Mouse (Mus musculus) MEL (cell line): ENCODE measurements around the gene C1qb. TPM values are rescaled to one million over a fixed set of nuclear protein-coding genes. Genes with fewer than 3 reads are reported as not detected.

Experiments used
- DNase-seq: peaks from one replicate; pipeline ENCODE4 v3.0.0; 2011; ENCODE audit warnings: low read depth, low spot score
- H3K27ac ChIP-seq: 2 replicates; pipeline ENCODE4 v1.5.1; 2012; ENCODE audit warnings: low read depth, mild to moderate bottlenecking, control low read depth, low read length, moderate library complexity; ENCODE audit not compliant: control insufficient read depth
- H3K27me3 ChIP-seq, 2 experiments: fragments of 150-350 bp in 1 of 2; sonication (generic) in 1 of 2; 2 replicates each; pipeline ENCODE4 v1.6.1; 2012; ENCODE audit warnings: low read length in 2 of 2, mild to moderate bottlenecking in 2 of 2, improper control_type of control experiment in 1 of 2, moderate library complexity in 1 of 2; ENCODE audit not compliant: insufficient read depth in 2 of 2, control insufficient read depth in 1 of 2
- H3K36me3 ChIP-seq, 2 experiments: 2 replicates each; pipeline ENCODE4 v1.6.1; 2012 to 2014; ENCODE audit warnings: low read length in 2 of 2, improper control_type of control experiment in 1 of 2, inconsistent platforms in 1 of 2, mild to moderate bottlenecking in 1 of 2; ENCODE audit not compliant: insufficient read depth in 2 of 2, control insufficient read depth in 1 of 2
- H3K4me1 ChIP-seq, 2 experiments: fragments of 150-350 bp in 1 of 2; sonication (generic) in 1 of 2; 2 replicates each; pipeline ENCODE4 v1.6.1; 2012; ENCODE audit warnings: low read length in 2 of 2, improper control_type of control experiment in 1 of 2, mild to moderate bottlenecking in 1 of 2; ENCODE audit not compliant: insufficient read depth in 2 of 2, control insufficient read depth in 1 of 2
- H3K4me3 ChIP-seq, 2 experiments: fragments of 150-350 bp in 1 of 2; sonication (generic) in 1 of 2; 2 replicates each; pipeline ENCODE4 v1.5.1; 2012; ENCODE audit warnings: low read depth in 2 of 2, low read length in 2 of 2, mild to moderate bottlenecking in 2 of 2, moderate library complexity in 2 of 2, control low read depth in 1 of 2, improper control_type of control experiment in 1 of 2; ENCODE audit not compliant: control insufficient read depth in 1 of 2, insufficient read depth in 1 of 2
- H3K79me2 ChIP-seq: 2 replicates; pipeline ENCODE4 v1.6.1; 2012; ENCODE audit warnings: mild to moderate bottlenecking, low read length, moderate library complexity; ENCODE audit not compliant: control insufficient read depth, poor library complexity, insufficient read depth
- H3K9ac ChIP-seq: 2 replicates; pipeline ENCODE4 v1.6.1; 2012; ENCODE audit warnings: low read depth, mild to moderate bottlenecking, control low read depth, low read length, moderate library complexity; ENCODE audit not compliant: control insufficient read depth, poor library complexity, severe bottlenecking
- H3K9me3 ChIP-seq: fragments of 150-350 bp; sonication (generic); replicated peaks from 2 replicates; pipeline ENCODE4 v1.6.1; 2012; ENCODE audit warnings: mild to moderate bottlenecking, low read length, improper control_type of control experiment, moderate library complexity; ENCODE audit not compliant: insufficient read depth
- CTCF ChIP-seq, 3 experiments: IDR thresholded peaks in 2 of 3; conservative IDR thresholded peaks in 1 of 3; 2 replicates each; pipeline ENCODE4 v1.5.1; 2011 to 2012; ENCODE audit warnings: low read length in 3 of 3, low read depth in 2 of 3, mild to moderate bottlenecking in 2 of 3, improper control_type of control experiment in 1 of 3, inconsistent platforms in 1 of 3, mixed read lengths in 1 of 3, moderate library complexity in 1 of 3; ENCODE audit not compliant: control insufficient read depth in 1 of 3, insufficient read depth in 1 of 3, poor library complexity in 1 of 3, severe bottlenecking in 1 of 3
- E2F4 ChIP-seq: IDR thresholded peaks from 2 replicates; pipeline ENCODE4 v1.6.1; 2011; ENCODE audit warnings: low read depth, low read length, improper control_type of control experiment, borderline replicate concordance
- ELF1 ChIP-seq: IDR thresholded peaks from 2 replicates; pipeline ENCODE4 v1.6.1; 2014; ENCODE audit warnings: low read depth, mild to moderate bottlenecking, inconsistent platforms, low read length, improper control_type of control experiment, moderate library complexity
- EP300 ChIP-seq, 2 experiments: IDR thresholded peaks; 2 replicates each; pipeline ENCODE4 v1.6.1; 2011; ENCODE audit warnings: improper control_type of control experiment in 2 of 2, low read length in 2 of 2, low read depth in 1 of 2, mild to moderate bottlenecking in 1 of 2
- ETS1 ChIP-seq: IDR thresholded peaks from 2 replicates; pipeline ENCODE4 v1.6.1; 2012; ENCODE audit warnings: low read depth, mild to moderate bottlenecking, inconsistent platforms, low read length, improper control_type of control experiment, moderate library complexity
- GATA1 ChIP-seq: IDR thresholded peaks from 2 replicates; pipeline ENCODE4 v1.6.1; 2011; ENCODE audit warnings: low read depth, low read length, improper control_type of control experiment
- HCFC1 ChIP-seq: IDR thresholded peaks from 2 replicates; pipeline ENCODE4 v1.6.1; 2012; ENCODE audit warnings: low read depth, mild to moderate bottlenecking, inconsistent platforms, low read length, improper control_type of control experiment, moderate library complexity
- MAFK ChIP-seq: IDR thresholded peaks from 2 replicates; pipeline ENCODE4 v1.6.1; 2011; ENCODE audit warnings: low read depth, mild to moderate bottlenecking, low read length, improper control_type of control experiment, borderline replicate concordance
- MAX ChIP-seq: IDR thresholded peaks from 2 replicates; pipeline ENCODE4 v1.6.1; 2011; ENCODE audit warnings: low read length, improper control_type of control experiment
- MXI1 ChIP-seq: IDR thresholded peaks from 2 replicates; pipeline ENCODE4 v1.6.1; 2011; ENCODE audit warnings: mild to moderate bottlenecking, low read depth, low read length, improper control_type of control experiment
- NELFE ChIP-seq: IDR thresholded peaks from 2 replicates; pipeline ENCODE4 v1.6.1; 2011; ENCODE audit warnings: low read depth, low read length, improper control_type of control experiment
- NRF1 ChIP-seq: IDR thresholded peaks from 2 replicates; pipeline ENCODE4 v1.6.1; 2014; ENCODE audit warnings: low read depth, mild to moderate bottlenecking, inconsistent platforms, low read length, improper control_type of control experiment, moderate library complexity; ENCODE audit not compliant: poor library complexity, insufficient read depth, severe bottlenecking
- POLR2A ChIP-seq, 2 experiments: IDR thresholded peaks; 2 replicates each; pipeline ENCODE4 v1.6.1; 2011 to 2012; ENCODE audit warnings: low read length in 2 of 2, mild to moderate bottlenecking in 2 of 2, control low read depth in 1 of 2, improper control_type of control experiment in 1 of 2, low read depth in 1 of 2, moderate library complexity in 1 of 2; ENCODE audit not compliant: control insufficient read depth in 1 of 2, insufficient read depth in 1 of 2, poor library complexity in 1 of 2
- RAD21 ChIP-seq: IDR thresholded peaks from 2 replicates; pipeline ENCODE4 v1.6.1; 2011; ENCODE audit warnings: mild to moderate bottlenecking, low read depth, low read length, improper control_type of control experiment
- SIN3A ChIP-seq: IDR thresholded peaks from 2 replicates; pipeline ENCODE4 v1.6.1; 2012; ENCODE audit warnings: low read length, improper control_type of control experiment, inconsistent platforms
- USF1 ChIP-seq: IDR thresholded peaks from 2 replicates; pipeline ENCODE4 v1.6.1; 2014; ENCODE audit warnings: low read depth, mild to moderate bottlenecking, inconsistent platforms, low read length, improper control_type of control experiment, moderate library complexity
- USF2 ChIP-seq, 2 experiments: IDR thresholded peaks; 2 replicates each; pipeline ENCODE4 v1.6.1; 2011 to 2012; ENCODE audit warnings: improper control_type of control experiment in 2 of 2, low read length in 2 of 2, borderline replicate concordance in 1 of 2, inconsistent platforms in 1 of 2, low read depth in 1 of 2, mild to moderate bottlenecking in 1 of 2; ENCODE audit not compliant: insufficient read depth in 1 of 2
- ZKSCAN1 ChIP-seq: IDR thresholded peaks from 2 replicates; pipeline ENCODE4 v1.6.1; 2012; ENCODE audit warnings: low read depth, mild to moderate bottlenecking, inconsistent platforms, low read length, improper control_type of control experiment, moderate library complexity
- polyA plus RNA-seq, 2 experiments: library from polyadenylated mRNA; stranded (reverse) in 1 of 2; unstranded in 1 of 2; fragments of >175 nt in 1 of 2; fragments of >200 nt in 1 of 2; gene quantifications; 2 replicates each; pipeline versions ENCODE4 v1.2.1 to v1.2.4; 2012; ENCODE audit warnings: low replicate concordance in 2 of 2, low read depth in 1 of 2; ENCODE audit not compliant: insufficient read length in 2 of 2, insufficient read depth in 1 of 2, missing spikeins in 1 of 2
- total RNA-seq: library from RNA; depleted of rRNA; stranded (reverse); fragments of 300-350 nt; gene quantifications from 2 replicates; pipeline ENCODE4 v1.2.3, GENCODE M21; 2012

The C1qb gene
- total and polyA plus RNA-seq, 3 experiments, result not detected

- Histone ChIP-seq H3K9ac (no peak overlapping the region), H3K27ac (no peak overlapping the region), H3K36me3 (no peaks in the 10 kb centered on the region), H3K9me3 (no peaks in the 10 kb centered on the region), H3K79me2 (no peaks in the 10 kb centered on the region), H3K4me1 (no peaks in the 10 kb centered on the region), H3K27me3 (no peaks in the 10 kb centered on the region; a peak in 1 of 4 replicates), H3K4me3 (no peak overlapping the region)
- no peak for DNase-seq
- TF ChIP-seq E2F4 (no peak), POLR2A (IDR thresholded peaks at IDR 0.05; ENCODE audit: control insufficient read depth in 1 of 2, insufficient read depth in 1 of 2, low read depth in 1 of 2, low read length in 2 of 2, poor library complexity in 1 of 2) (no peak), USF1 (no peak), EP300 (IDR thresholded peaks at IDR 0.05; ENCODE audit: low read depth in 1 of 2, low read length in 2 of 2) (no peak), ETS1 (no peak), CTCF (IDR thresholded peaks at IDR 0.05 in 2 of 3, conservative IDR thresholded peaks at IDR 0.05 in 1 of 3; ENCODE audit: control insufficient read depth in 1 of 3, insufficient read depth in 1 of 3, low read depth in 2 of 3, low read length in 3 of 3, poor library complexity in 1 of 3, severe bottlenecking in 1 of 3) (no peak), SIN3A (no peak), MAFK (no peak), MAX (no peak)
Observed at GRCm38 (mm10) chr4:136833619-136834351, 52.2 kb downstream of the C1qb start.

- Histone ChIP-seq H3K9me3 (no peaks in the 10 kb centered on the region), H3K36me3 (no peaks in the 10 kb centered on the region), H3K4me1 (no peaks in the 10 kb centered on the region), H3K79me2 (no peaks in the 10 kb centered on the region), H3K27me3 (no peaks in the 10 kb centered on the region; a peak in 1 of 4 replicates), H3K4me3 (no peak overlapping the region), H3K9ac (no peak overlapping the region), H3K27ac (no peak overlapping the region)
- DNase-seq, result peak; percentile 22
- TF ChIP-seq USF2 (IDR thresholded peaks at IDR 0.05; ENCODE audit: borderline replicate concordance in 1 of 2, insufficient read depth in 1 of 2, low read depth in 1 of 2, low read length in 2 of 2) (no peak), HCFC1 (no peak), MXI1 (no peak), ELF1 (no peak), POLR2A (IDR thresholded peaks at IDR 0.05; ENCODE audit: control insufficient read depth in 1 of 2, insufficient read depth in 1 of 2, low read depth in 1 of 2, low read length in 2 of 2, poor library complexity in 1 of 2) (no peak), GATA1 (no peak), NRF1 (no peak), MAFK (no peak), RAD21 (no peak), NELFE (no peak), MAX (no peak), USF1 (no peak), ZKSCAN1 (no peak)
Observed at GRCm38 (mm10) chr4:136832559-136833232, 53.3 kb downstream of the C1qb start.
